In genomic region chr14:54516710-54517310, GRCm38 (mm10) we compare ENCODE assay signal across 8 mouse cellular contexts. TPM values are rescaled to one million over a fixed set of nuclear protein-coding genes. Genes with fewer than 3 reads are reported as not detected.
A peak's percentile ranks its signal among the peaks of the same experiment; 100 is the strongest.
DNase-seq lines count a peak whose midpoint lies in the region; ATAC-seq and TF ChIP-seq lines count a peak whose summit lies in the region.

No protein-coding gene starts in this region.

- no peaks in the 10 kb centered on the region for H3K27me3 ChIP-seq in heart, embryonic 12.5 days (replicated peaks)
- H3K27me3 ChIP-seq in G1E (ENCODE audit: insufficient read depth, low read length), result peaks cover 12% of the 10 kb centered on the region
- no peaks in the 10 kb centered on the region for H3K27me3 ChIP-seq in forebrain, postnatal 0 days (ENCODE audit: insufficient read depth, low read length)
- no peaks in the 10 kb centered on the region for H3K27me3 ChIP-seq in midbrain, embryonic 10.5 days (ENCODE audit: low read depth, poor library complexity, severe bottlenecking)

- DNase-seq in heart, adult 11 months, result no peak
- peak; percentile 48 for DNase-seq in G1E (ENCODE audit: low spot score)
- no peak for DNase-seq in forebrain, postnatal 0 days
- no peak for DNase-seq in midbrain, embryonic 10.5 days (ENCODE audit: low spot score)
- DNase-seq in natural killer cell, adult 2 months (ENCODE audit: low spot score in 2 of 2), result no peak
- no peak for DNase-seq in left cerebral cortex, postnatal 14 days (ENCODE audit: low spot score in 2 of 2)
- no peak for DNase-seq in c-Kit-positive CD71-positive TER-119-positive erythroid progenitor cells, embryonic 14.5 days (ENCODE audit: low spot score)

- 4% methylated on average over 17 of the region's 17 CpGs for WGBS in heart, embryonic 12.5 days
- 4% methylated on average over 17 of the region's 17 CpGs for WGBS in forebrain, postnatal 0 days
- 7% methylated on average over 17 of the region's 17 CpGs for WGBS in midbrain, embryonic 10.5 days

- no peaks in the 10 kb centered on the region; the same call in 1 of the 2 replicates for H3K9me3 ChIP-seq in heart, embryonic 12.5 days (replicated peaks)
- 0 out of 2 replicates have a peak, but pooled peaks cover 2% of the 10 kb centered on the region for H3K9me3 ChIP-seq in G1E (replicated peaks)
- no peaks in the 10 kb centered on the region for H3K9me3 ChIP-seq in forebrain, postnatal 0 days (ENCODE audit: low read length)
- H3K9me3 ChIP-seq in midbrain, embryonic 10.5 days (replicated peaks), result peaks cover 10% of the 10 kb centered on the region

- intact Hi-C loops in left cerebral cortex, postnatal 14 days (cut with DNase I), result no loop called here

- H3K4me3 ChIP-seq in heart, embryonic 12.5 days, result peak overlapping the region; percentile 77
- H3K4me3 ChIP-seq in G1E (ENCODE audit: low read depth, low read length), result peak overlapping the region; percentile 77
- H3K4me3 ChIP-seq in forebrain, postnatal 0 days (ENCODE audit: low read depth, low read length), result peak overlapping the region; percentile 68
- peak overlapping the region; percentile 67 for H3K4me3 ChIP-seq in midbrain, embryonic 10.5 days

- ATAC-seq in heart, embryonic 12.5 days (ENCODE audit: insufficient number of reproducible peaks, low FRiP score), result no peak
- no peak for ATAC-seq in G1E (ENCODE audit: extremely low read depth, insufficient number of reproducible peaks, low FRiP score, poor library complexity, severe bottlenecking)
- ATAC-seq in forebrain, postnatal 0 days, result peak; percentile 16

- peaks cover 12% of the 10 kb centered on the region for H3K4me1 ChIP-seq in heart, embryonic 12.5 days (replicated peaks)
- H3K4me1 ChIP-seq in G1E (ENCODE audit: insufficient read depth, low read depth, low read length), result peaks cover 29% of the 10 kb centered on the region
- H3K4me1 ChIP-seq in forebrain, postnatal 0 days (ENCODE audit: insufficient read depth), result peaks cover 13% of the 10 kb centered on the region
- peaks cover 24% of the 10 kb centered on the region for H3K4me1 ChIP-seq in midbrain, embryonic 10.5 days

- H3K36me3 ChIP-seq in heart, embryonic 12.5 days, result peaks cover 34% of the 10 kb centered on the region
- peaks cover 42% of the 10 kb centered on the region for H3K36me3 ChIP-seq in G1E (replicated peaks)
- peaks cover 29% of the 10 kb centered on the region for H3K36me3 ChIP-seq in forebrain, postnatal 0 days (ENCODE audit: insufficient read depth)
- peaks cover 42% of the 10 kb centered on the region for H3K36me3 ChIP-seq in midbrain, embryonic 10.5 days

- peak overlapping the region; percentile 73 for H3K27ac ChIP-seq in heart, embryonic 12.5 days (ENCODE audit: poor library complexity, severe bottlenecking)
- H3K27ac ChIP-seq in forebrain, postnatal 0 days (ENCODE audit: low read depth, low read length), result peak overlapping the region; percentile 81
- peak overlapping the region; percentile 92 for H3K27ac ChIP-seq in midbrain, embryonic 10.5 days (replicated peaks)

- H3K9ac ChIP-seq in heart, embryonic 12.5 days, result peak overlapping the region; percentile 80
- peak overlapping the region; percentile 70 for H3K9ac ChIP-seq in forebrain, postnatal 0 days

- TF ChIP-seq CTCF in G1E (IDR thresholded peaks at IDR 0.05; ENCODE audit: low read depth, low read length), result no peak
- TF ChIP-seq CTCF in forebrain, postnatal 0 days (IDR thresholded peaks at IDR 0.05; ENCODE audit: low read depth), result peak; percentile 11; the same call in 1 of the 2 replicates

- H3K4me2 ChIP-seq in heart, embryonic 12.5 days, result peak overlapping the region; percentile 75
- peak overlapping the region; percentile 59 for H3K4me2 ChIP-seq in forebrain, postnatal 0 days (ENCODE audit: low read depth)

RNA-seq across cellular contexts. Expression of gene Prmt5, which starts 0.5 kb away (rescaled TPM):
- polyA plus RNA-seq in heart, embryonic 12.5 days (2016; fragmentation: Nextera tagmentation; extraction: Ambion mirVana), result 63.5 and 65.0 TPM in 2 replicates
- 81.3 and 106 TPM in 2 replicates for total RNA-seq in G1E (2014; fragmentation: Nextera tagmentation)
- 44.8 and 50.9 TPM in 2 replicates for total RNA-seq in G1E (2017)
- 242 and 254 TPM in 2 replicates for polyA plus RNA-seq in G1E (2012)
- 85.4 and 87.1 TPM in 2 replicates for total RNA-seq in forebrain, postnatal 0 days (2014; rRNA removed)
- polyA plus RNA-seq in forebrain, postnatal 0 days (2015; fragmentation: Nextera tagmentation; extraction: Ambion mirVana), result 87.0 and 100 TPM in 2 replicates
- polyA plus RNA-seq in midbrain, embryonic 10.5 days (2016; fragmentation: Nextera tagmentation; extraction: Ambion mirVana), result 148 and 155 TPM in 2 replicates
- 10 to 100 TPM; 69.4 to 72.0 TPM for total RNA-seq in left cerebral cortex, postnatal 14 days (2021)

RNA-seq across cellular contexts. Expression of gene Haus4, which starts 37.6 kb away (rescaled TPM):
- polyA plus RNA-seq in heart, embryonic 12.5 days (2016; fragmentation: Nextera tagmentation; extraction: Ambion mirVana), result 38.0 and 46.3 TPM in 2 replicates
- total RNA-seq in G1E (2014; fragmentation: Nextera tagmentation), result 42.7 and 46.4 TPM in 2 replicates
- total RNA-seq in G1E (2017), result 57.9 and 66.6 TPM in 2 replicates
- 46.1 and 60.3 TPM in 2 replicates for polyA plus RNA-seq in G1E (2012)
- total RNA-seq in forebrain, postnatal 0 days (2014; rRNA removed), result 21.3 and 23.1 TPM in 2 replicates
- polyA plus RNA-seq in forebrain, postnatal 0 days (2015; fragmentation: Nextera tagmentation; extraction: Ambion mirVana), result 17.9 and 19.5 TPM in 2 replicates
- 48.0 and 53.8 TPM in 2 replicates for polyA plus RNA-seq in midbrain, embryonic 10.5 days (2016; fragmentation: Nextera tagmentation; extraction: Ambion mirVana)
- total RNA-seq in left cerebral cortex, postnatal 14 days (2021), result 1 to 10 TPM; 2.4 to 4.9 TPM

RNA-seq across cellular contexts. Expression of gene Rem2, which starts 40.9 kb away (rescaled TPM):
- polyA plus RNA-seq in heart, embryonic 12.5 days (2016; fragmentation: Nextera tagmentation; extraction: Ambion mirVana), result 1.9 and 2.4 TPM in 2 replicates
- total RNA-seq in G1E (2014; fragmentation: Nextera tagmentation) (not detected in 2 replicates), G1E (2017) (not detected in 2 replicates)
- polyA plus RNA-seq in G1E (2012), result 0.06 and 0.08 TPM in 2 replicates
- 25.5 and 31.0 TPM in 2 replicates for total RNA-seq in forebrain, postnatal 0 days (2014; rRNA removed)
- 22.5 and 28.0 TPM in 2 replicates for polyA plus RNA-seq in forebrain, postnatal 0 days (2015; fragmentation: Nextera tagmentation; extraction: Ambion mirVana)
- 18.6 and 29.8 TPM in 2 replicates for polyA plus RNA-seq in midbrain, embryonic 10.5 days (2016; fragmentation: Nextera tagmentation; extraction: Ambion mirVana)
- total RNA-seq in left cerebral cortex, postnatal 14 days (2021), result 1 to 10 TPM; 7.4 to 9.6 TPM

RNA-seq across cellular contexts. Expression of gene Lrp10, which starts 52.9 kb away (rescaled TPM):
- polyA plus RNA-seq in heart, embryonic 12.5 days (2016; fragmentation: Nextera tagmentation; extraction: Ambion mirVana), result 50.3 and 55.8 TPM in 2 replicates
- total RNA-seq in G1E (2014; fragmentation: Nextera tagmentation), result 36.3 and 44.4 TPM in 2 replicates
- total RNA-seq in G1E (2017), result 25.5 and 39.7 TPM in 2 replicates
- 226 and 280 TPM in 2 replicates for polyA plus RNA-seq in G1E (2012)
- 39.6 and 45.8 TPM in 2 replicates for total RNA-seq in forebrain, postnatal 0 days (2014; rRNA removed)
- polyA plus RNA-seq in forebrain, postnatal 0 days (2015; fragmentation: Nextera tagmentation; extraction: Ambion mirVana), result 38.0 and 38.5 TPM in 2 replicates
- polyA plus RNA-seq in midbrain, embryonic 10.5 days (2016; fragmentation: Nextera tagmentation; extraction: Ambion mirVana), result 25.1 and 26.0 TPM in 2 replicates
- total RNA-seq in left cerebral cortex, postnatal 14 days (2021), result 10 to 100 TPM; 23.2 to 31.3 TPM
